ENCODE assay signal across 8 mouse cellular contexts in the genomic region with DNA sequence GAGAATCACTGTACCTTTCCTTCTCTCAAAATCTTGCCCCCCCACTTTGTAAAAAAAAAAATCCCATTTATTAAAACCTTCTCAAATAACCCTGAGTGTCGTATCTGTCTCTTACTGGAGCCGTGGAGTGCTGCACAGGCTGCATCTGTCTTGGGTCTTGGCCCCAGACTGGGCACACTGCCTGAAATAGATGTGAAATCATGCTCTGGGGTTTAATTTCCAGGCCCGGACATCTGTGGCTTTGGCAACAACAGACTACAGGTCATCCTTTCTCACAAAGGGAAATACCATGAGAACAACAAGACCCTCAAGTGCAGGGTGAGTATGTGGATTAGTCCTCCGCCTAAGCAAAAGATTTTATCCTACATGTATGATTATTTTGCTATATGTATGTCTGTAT. TPM values are rescaled to one million over a fixed set of nuclear protein-coding genes. Genes with fewer than 3 reads are reported as not detected.
DNase-seq lines count a peak whose midpoint lies in the region.

No protein-coding gene starts in this region.

- DNase-seq in kidney, postnatal 14 days, result peak; percentile 35
- DNase-seq in kidney, adult 18-20 months, result no peak
- peak; percentile 40 to 52 for DNase-seq in cerebellum, adult 18-20 months
- DNase-seq in gastrocnemius, postnatal 36 days, result peak; percentile 47 to 79
- peak; percentile 33 for DNase-seq in lung, postnatal 25 days (ENCODE audit: low spot score)
- no peak for DNase-seq in embryo, embryonic 10 days (ENCODE audit: low spot score)
- no peak for DNase-seq in right cerebral cortex, postnatal 14 days
- DNase-seq in kidney, adult 8-10 months, result no peak

- intact Hi-C loops in gastrocnemius, postnatal 36 days (cut with DNase I), result no loop called here

RNA-seq across cellular contexts. Expression of gene Calr4, which starts 7.6 kb away (rescaled TPM):
- not detected for total RNA-seq in gastrocnemius, postnatal 36 days (2021)

RNA-seq across cellular contexts. Expression of gene Eps15, which starts 38.1 kb away (rescaled TPM):
- 10 to 100 TPM; 64.4 to 65.1 TPM for total RNA-seq in gastrocnemius, postnatal 36 days (2021)

RNA-seq across cellular contexts. Expression of gene Osbpl9, which starts 39.9 kb away (rescaled TPM):
- total RNA-seq in gastrocnemius, postnatal 36 days (2021), result 100 to 1,000 TPM in 1 of 2 experiments, 10 to 100 TPM in 1; 82.9 to 101 TPM

Comparison
In these comparisons a context has a peak if more than half of its experiments do, and no peak if none do; other contexts are left out.
1. DNase-seq: peak in kidney, postnatal 14 days (single experiment), cerebellum, adult 18-20 months (2 of 2), gastrocnemius, postnatal 36 days (2 of 2) and lung, postnatal 25 days (single experiment); none in kidney, adult 18-20 months (single experiment), embryo, embryonic 10 days (single experiment), right cerebral cortex, postnatal 14 days (single experiment) and kidney, adult 8-10 months (0 of 2).